Mouse (Mus musculus) embryonic facial prominence, embryonic 12.5 days (tissue): Measurements from ENCODE around the gene Prkci. TPM values are rescaled to one million over a fixed set of nuclear protein-coding genes. Genes with fewer than 3 reads are reported as not detected.
A peak's percentile ranks its signal among the peaks of the same experiment; 100 is the strongest.

Experiments used
- ATAC-seq: fragments of 200-750 bp; cut with Nextera tagmentation; 2 replicates; pipeline ENCODE4 v1.8.0; 2017; ENCODE audit not compliant: insufficient number of reproducible peaks, insufficient read depth, low FRiP score, low TSS enrichment
- H3K27ac ChIP-seq: fragments of 300-500 bp; sonication (generic); 2 replicates; pipeline ENCODE4 v1.5.1; 2016; ENCODE audit warnings: mild to moderate bottlenecking
- H3K27me3 ChIP-seq: fragments of 300-500 bp; sonication (generic); 2 replicates; pipeline ENCODE4 v1.6.1; 2016; ENCODE audit warnings: mild to moderate bottlenecking, moderate library complexity
- H3K36me3 ChIP-seq: fragments of 300-500 bp; sonication (generic); 2 replicates; pipeline ENCODE4 v1.6.1; 2016; ENCODE audit warnings: mild to moderate bottlenecking
- H3K4me1 ChIP-seq: fragments of 300-500 bp; sonication (generic); 2 replicates; pipeline ENCODE4 v1.6.1; 2016
- H3K4me2 ChIP-seq: fragments of 300-500 bp; sonication (generic); replicated peaks from 2 replicates; pipeline ENCODE4 v1.6.1; 2016; ENCODE audit warnings: mild to moderate bottlenecking, moderate library complexity
- H3K4me3 ChIP-seq: fragments of 300-500 bp; sonication (generic); 2 replicates; pipeline ENCODE4 v1.5.1; 2016; ENCODE audit warnings: mild to moderate bottlenecking
- H3K9ac ChIP-seq: fragments of 300-500 bp; sonication (generic); 2 replicates; pipeline ENCODE4 v1.6.1; 2016; ENCODE audit warnings: mild to moderate bottlenecking, moderate library complexity
- H3K9me3 ChIP-seq: fragments of 300-500 bp; sonication (generic); 2 replicates; pipeline ENCODE4 v1.6.1; 2016; ENCODE audit warnings: mild to moderate bottlenecking, moderate library complexity
- WGBS: fragments of 180-500 bp; shearing (Covaris S2); methylation state at CpG from one replicate; pipeline ENCODE4 v1.1.7; 2016; 5-methylcytosine and 5-hydroxymethylcytosine counted together
- polyA plus RNA-seq: library from polyadenylated mRNA; unstranded; fragments of >200 nt; fragmentation: Nextera tagmentation; extraction: Ambion mirVana; gene quantifications from 2 replicates; pipeline ENCODE4 v1.2.1, GENCODE M21; 2016

Prkci gene
- polyA plus RNA-seq, 1 experiment from 2014 or later: 52.2 TPM

- Histone ChIP-seq H3K36me3 (no peaks in the 10 kb centered on the region), H3K4me1 (peaks cover 7% of the 10 kb centered on the region), H3K9ac (no peak overlapping the region), H3K27ac (no peak overlapping the region), H3K4me2 (no peak overlapping the region), H3K27me3 (no peaks in the 10 kb centered on the region), H3K4me3 (no peak overlapping the region), H3K9me3 (no peaks in the 10 kb centered on the region)
- WGBS: 86% methylated on average over 10 of the region's 10 CpGs
- no peak for ATAC-seq
These were observed 83.9 kb downstream of the Prkci start for GRCm38 (mm10) chr3:31079450-31079849.

GRCm38 (mm10) chr3:31080791-31081502 lies 85.4 kb downstream of the Prkci start:
- H3K9me3 ChIP-seq: no peaks in the 10 kb centered on the region
- no peak for ATAC-seq
- H3K9ac ChIP-seq: no peak overlapping the region
- no peak overlapping the region for H3K4me3 ChIP-seq
- peaks cover 7% of the 10 kb centered on the region for H3K4me1 ChIP-seq
- 83% methylated on average over 10 of the region's 10 CpGs for WGBS
- no peak overlapping the region for H3K4me2 ChIP-seq
- no peaks in the 10 kb centered on the region for H3K36me3 ChIP-seq
- H3K27ac ChIP-seq: no peak overlapping the region
- no peaks in the 10 kb centered on the region for H3K27me3 ChIP-seq

- H3K4me2 ChIP-seq: no peak overlapping the region
- H3K4me3 ChIP-seq: no peak overlapping the region
- 87% methylated on average over 12 of the region's 13 CpGs for WGBS
- H3K27me3 ChIP-seq: no peaks in the 10 kb centered on the region
- peaks cover 7% of the 10 kb centered on the region for H3K4me1 ChIP-seq
- H3K9me3 ChIP-seq: no peaks in the 10 kb centered on the region
- H3K9ac ChIP-seq: no peak overlapping the region
- H3K27ac ChIP-seq: no peak overlapping the region
- H3K36me3 ChIP-seq: no peaks in the 10 kb centered on the region
- no peak for ATAC-seq
These were observed 87.4 kb downstream of the Prkci start for GRCm38 (mm10) chr3:31082838-31083506.

GRCm38 (mm10) chr3:31083507-31084245 lies 88.1 kb downstream of the Prkci start:
- peaks cover 7% of the 10 kb centered on the region for H3K4me1 ChIP-seq
- no peaks in the 10 kb centered on the region for H3K27me3 ChIP-seq
- 41% methylated on average over 12 of the region's 12 CpGs for WGBS
- no peak overlapping the region for H3K4me3 ChIP-seq
- peak overlapping the region; percentile 20; the same call in 1 of the 2 replicates for H3K4me2 ChIP-seq
- H3K9me3 ChIP-seq: no peaks in the 10 kb centered on the region
- H3K36me3 ChIP-seq: no peaks in the 10 kb centered on the region
- no peak overlapping the region for H3K27ac ChIP-seq
- ATAC-seq: no peak
- no peak overlapping the region for H3K9ac ChIP-seq

- H3K4me3 ChIP-seq: no peak overlapping the region
- 91% methylated on average over 3 of the region's 3 CpGs for WGBS
- no peaks in the 10 kb centered on the region for H3K9me3 ChIP-seq
- H3K4me2 ChIP-seq: no peak overlapping the region
- H3K4me1 ChIP-seq: peaks cover 12% of the 10 kb centered on the region
- no peak overlapping the region for H3K27ac ChIP-seq
- ATAC-seq: no peak
- H3K36me3 ChIP-seq: no peaks in the 10 kb centered on the region
- H3K9ac ChIP-seq: no peak overlapping the region
- H3K27me3 ChIP-seq: no peaks in the 10 kb centered on the region
These were observed 89.5 kb downstream of the Prkci start for GRCm38 (mm10) chr3:31085000-31085399.

GRCm38 (mm10) chr3:31088789-31089775 lies 93.5 kb downstream of the Prkci start:
- H3K27ac ChIP-seq: no peak overlapping the region
- ATAC-seq: no peak

GRCm38 (mm10) chr3:31089956-31090355 lies 94.4 kb downstream of the Prkci start:
- H3K27me3 ChIP-seq: no peaks in the 10 kb centered on the region
- WGBS: 61% methylated on average over 7 of the region's 7 CpGs
- H3K4me2 ChIP-seq: no peak overlapping the region
- H3K9ac ChIP-seq: no peak overlapping the region
- H3K4me3 ChIP-seq: no peak overlapping the region
- no peak for ATAC-seq
- no peaks in the 10 kb centered on the region for H3K36me3 ChIP-seq
- no peak overlapping the region for H3K27ac ChIP-seq
- H3K9me3 ChIP-seq: no peaks in the 10 kb centered on the region
- peaks cover 8% of the 10 kb centered on the region; the same call in 1 of the 2 replicates for H3K4me1 ChIP-seq

More at GRCm38 (mm10) chr3:31088789-31089775, 93.5 kb downstream of the Prkci start:
- Histone ChIP-seq H3K27me3 (no peaks in the 10 kb centered on the region), H3K9ac (no peak overlapping the region), H3K4me2 (no peak overlapping the region), H3K4me1 (peaks cover 8% of the 10 kb centered on the region; the same call in 1 of the 2 replicates), H3K9me3 (no peaks in the 10 kb centered on the region), H3K36me3 (no peaks in the 10 kb centered on the region), H3K4me3 (no peak overlapping the region)
- WGBS: 38% methylated on average over 10 of the region's 10 CpGs

- peak overlapping the region; percentile 74 for H3K4me2 ChIP-seq
- H3K9me3 ChIP-seq: no peaks in the 10 kb centered on the region
- no peak overlapping the region for H3K9ac ChIP-seq
- peaks cover 17% of the 10 kb centered on the region; the same call in 1 of the 2 replicates for H3K4me1 ChIP-seq
- H3K27me3 ChIP-seq: no peaks in the 10 kb centered on the region
- 0 out of 2 replicates have a peak, but pooled peaks cover 4% of the 10 kb centered on the region for H3K36me3 ChIP-seq
- 4% methylated on average over 13 of the region's 13 CpGs for WGBS
- no peak for ATAC-seq
- H3K27ac ChIP-seq: peak overlapping the region; percentile 99
- H3K4me3 ChIP-seq: peak overlapping the region; percentile 99
These were observed 97.6 kb downstream of the Prkci start for GRCm38 (mm10) chr3:31093196-31093595.

- WGBS: under 1% methylated on average over 46 of the region's 58 CpGs
- Histone ChIP-seq H3K36me3 (0 out of 2 replicates have a peak, but pooled peaks cover 4% of the 10 kb centered on the region), H3K4me2 (peak overlapping the region; percentile 74), H3K4me3 (peak overlapping the region; percentile 99), H3K9ac (peak overlapping the region; percentile 93), H3K4me1 (peaks cover 21% of the 10 kb centered on the region; the same call in 1 of the 2 replicates), H3K27me3 (no peaks in the 10 kb centered on the region), H3K9me3 (no peaks in the 10 kb centered on the region), H3K27ac (peak overlapping the region; percentile 99)
- ATAC-seq: no peak; the same call in 1 of the 2 replicates
These were observed 98.2 kb downstream of the Prkci start for GRCm38 (mm10) chr3:31093627-31094351.

GRCm38 (mm10) chr3:31094531-31095178 lies 99.1 kb downstream of the Prkci start, which contains the start of gene Skil:
Skil (plus strand) TSS chr3:31095058.
- Histone ChIP-seq H3K36me3 (0 out of 2 replicates have a peak, but pooled peaks cover 4% of the 10 kb centered on the region), H3K4me1 (peaks cover 20% of the 10 kb centered on the region; the same call in 1 of the 2 replicates), H3K27ac (peak within 1 kb of the TSS; percentile 99), H3K9me3 (no peaks in the 10 kb centered on the region), H3K9ac (peak within 1 kb of the TSS; percentile 93), H3K4me2 (peak within 1 kb of the TSS; percentile 74), H3K4me3 (peak within 1 kb of the TSS; percentile 99), H3K27me3 (no peaks in the 10 kb centered on the region)
- ATAC-seq: peak; percentile 95
- 0% methylated on average over 28 of the region's 109 CpGs for WGBS
